Mouse (Mus musculus) myocyte (in vitro differentiated cells): ENCODE results near the gene Slc6a20a.

Source experiments
- CEBPB ChIP-seq: IDR thresholded peaks from 2 replicates; pipeline ENCODE4 v1.6.1; 2011; ENCODE audit warnings: mild to moderate bottlenecking, moderate library complexity; ENCODE audit not compliant: poor library complexity, insufficient read depth, severe bottlenecking
- E2F4 ChIP-seq: IDR thresholded peaks from one replicate; pipeline ENCODE4 v1.6.1; 2011; ENCODE audit warnings: mild to moderate bottlenecking, control low read depth, moderate library complexity; ENCODE audit not compliant: insufficient read depth
- MAX ChIP-seq: IDR thresholded peaks from one replicate; pipeline ENCODE4 v1.6.1; 2011; ENCODE audit warnings: low read depth, mild to moderate bottlenecking, control low read depth
- MYOD1 ChIP-seq, 3 experiments: IDR thresholded peaks; one replicate each; pipeline ENCODE4 v1.6.1; 2011; ENCODE audit warnings: control low read depth in 2 of 3, low read depth in 2 of 3, mild to moderate bottlenecking in 2 of 3, moderate library complexity in 1 of 3; ENCODE audit not compliant: insufficient read length in 2 of 3, control insufficient read depth in 1 of 3
- POLR2A ChIP-seq: IDR thresholded peaks from one replicate; pipeline ENCODE4 v1.6.1; 2011; ENCODE audit warnings: low read depth, mild to moderate bottlenecking, control low read depth, moderate library complexity; ENCODE audit not compliant: insufficient read length
- POLR2AphosphoS2 ChIP-seq: IDR thresholded peaks from one replicate; pipeline ENCODE4 v1.6.1; 2011; ENCODE audit warnings: low read depth, control low read depth; ENCODE audit not compliant: insufficient read length
- REST ChIP-seq: IDR thresholded peaks from one replicate; pipeline ENCODE4 v1.6.1; 2011; ENCODE audit warnings: mild to moderate bottlenecking, control low read depth, moderate library complexity; ENCODE audit not compliant: insufficient read depth, insufficient read length
- SRF ChIP-seq: IDR thresholded peaks from one replicate; pipeline ENCODE4 v1.6.1; 2011; ENCODE audit warnings: low read depth; ENCODE audit not compliant: control insufficient read depth, insufficient read length
- TCF12 ChIP-seq: IDR thresholded peaks from one replicate; pipeline ENCODE4 v1.6.1; 2011; ENCODE audit warnings: mild to moderate bottlenecking, control low read depth; ENCODE audit not compliant: poor library complexity, insufficient read depth, severe bottlenecking
- TCF3 ChIP-seq: IDR thresholded peaks from one replicate; pipeline ENCODE4 v1.6.1; 2011; ENCODE audit warnings: low read depth, control low read depth; ENCODE audit not compliant: insufficient read length
- USF1 ChIP-seq: IDR thresholded peaks from one replicate; pipeline ENCODE4 v1.6.1; 2011; ENCODE audit warnings: low read depth, mild to moderate bottlenecking, control low read depth, moderate library complexity

DNA sequence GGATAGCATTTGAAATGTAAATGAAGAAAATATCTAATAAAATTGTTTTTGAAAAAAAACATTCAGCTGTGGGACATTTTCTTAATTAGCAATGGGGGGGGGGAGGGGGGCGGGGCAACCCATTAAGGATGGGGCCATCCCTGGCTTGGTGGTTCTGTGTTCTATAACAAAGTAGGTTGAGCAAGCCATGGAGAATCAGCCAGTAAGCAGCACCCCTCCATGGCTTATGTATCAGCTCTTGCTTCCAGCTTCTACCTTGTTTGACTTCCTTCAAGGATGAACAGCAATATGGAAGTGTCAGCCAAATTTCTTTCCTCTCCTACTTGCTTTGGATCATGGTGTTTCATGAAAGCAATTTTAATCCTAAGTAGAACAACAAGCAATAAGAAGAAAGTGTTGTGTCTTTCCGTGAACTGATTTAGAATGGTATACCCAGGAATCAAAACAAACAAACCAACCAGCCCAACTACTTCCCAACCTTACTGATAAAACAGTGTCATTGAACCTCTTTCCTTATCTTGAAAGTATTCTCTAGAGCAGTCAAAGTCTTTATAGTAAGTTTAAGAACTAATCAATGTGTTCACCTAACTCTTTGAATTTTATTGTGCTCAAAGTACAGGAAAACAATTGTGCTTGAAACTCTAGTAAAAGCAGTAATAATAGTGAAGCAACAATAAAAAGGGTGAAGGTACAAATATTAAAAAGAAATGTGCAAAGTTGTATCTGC is 28.7 kb downstream of the Slc6a20a start:
- no peak for TF ChIP-seq POLR2A
- TF ChIP-seq TCF12, result no peak
- TF ChIP-seq USF1, result no peak
- TF ChIP-seq MAX, result no peak
- TF ChIP-seq CEBPB, result no peak
- TF ChIP-seq TCF3, result no peak
- TF ChIP-seq E2F4, result no peak
- TF ChIP-seq POLR2AphosphoS2, result no peak
- TF ChIP-seq MYOD1 (IDR thresholded peaks at IDR 0.05; ENCODE audit: control insufficient read depth in 1 of 3, insufficient read length in 2 of 3, low read depth in 2 of 3), result no peak
- no peak for TF ChIP-seq SRF
- TF ChIP-seq REST, result no peak
